Comparison of ENCODE assay signal across 8 mouse cellular contexts in genomic region chr1:43902855-43903254, GRCm38 (mm10). TPM values are rescaled to one million over a fixed set of nuclear protein-coding genes. Genes with fewer than 3 reads are reported as not detected.
DNase-seq lines count a peak whose midpoint lies in the region; ATAC-seq and TF ChIP-seq lines count a peak whose summit lies in the region.

No protein-coding gene starts in this region.

- ATAC-seq in liver, embryonic 11.5 days (replicated peaks; ENCODE audit: low FRiP score), result 0 out of 2 replicates have a peak, but pooled peaks have one; percentile 47
- ATAC-seq in megakaryocyte-erythroid progenitor cell, adult 5-6 weeks (replicated peaks; ENCODE audit: low FRiP score, low TSS enrichment, poor library complexity, severe bottlenecking), result 0 out of 2 replicates have a peak, but pooled peaks have one; percentile 30
- no peak for ATAC-seq in erythroblast, adult 5-6 weeks (replicated peaks; ENCODE audit: low FRiP score, poor library complexity, severe bottlenecking)
- ATAC-seq in neural tube, embryonic 15.5 days (ENCODE audit: low FRiP score), result no peak

- no peaks in the 10 kb centered on the region for H3K27me3 ChIP-seq in cerebellum, adult 2 months (ENCODE audit: control insufficient read depth, insufficient read depth, low read length)
- no peaks in the 10 kb centered on the region for H3K27me3 ChIP-seq in liver, embryonic 11.5 days (replicated peaks; ENCODE audit: control insufficient read depth, insufficient read depth, low read length)
- no peaks in the 10 kb centered on the region for H3K27me3 ChIP-seq in neural tube, embryonic 15.5 days (replicated peaks)

- no peaks in the 10 kb centered on the region for H3K36me3 ChIP-seq in liver, embryonic 11.5 days (ENCODE audit: control insufficient read depth, insufficient read depth, low read length)
- no peaks in the 10 kb centered on the region for H3K36me3 ChIP-seq in neural tube, embryonic 15.5 days

- no peak for DNase-seq in cerebellum, adult 2 months
- DNase-seq in cerebellum, adult 11 months, result no peak
- DNase-seq in liver, embryonic 11.5 days (ENCODE audit: low spot score), result no peak
- DNase-seq in liver, result no peak
- peak; percentile 25 for DNase-seq in brain, embryonic 14.5 days (ENCODE audit: low read depth)

- H3K4me1 ChIP-seq in cerebellum, adult 2 months (ENCODE audit: control insufficient read depth, insufficient read depth, low read length), result no peaks in the 10 kb centered on the region
- no peaks in the 10 kb centered on the region for H3K4me1 ChIP-seq in liver, embryonic 11.5 days (replicated peaks; ENCODE audit: control insufficient read depth, insufficient read depth, low read length)
- H3K4me1 ChIP-seq in neural tube, embryonic 15.5 days, result peaks cover 8% of the 10 kb centered on the region

- WGBS in cerebellum, adult 2 months, result 69% methylated on average over 4 of the region's 4 CpGs
- WGBS in liver, embryonic 11.5 days, result 56% methylated on average over 4 of the region's 4 CpGs
- WGBS in neural tube, embryonic 15.5 days, result 72% methylated on average over 4 of the region's 4 CpGs

- H3K9me3 ChIP-seq in liver, embryonic 11.5 days (ENCODE audit: control insufficient read depth, low read length), result no peaks in the 10 kb centered on the region
- no peaks in the 10 kb centered on the region for H3K9me3 ChIP-seq in neural tube, embryonic 15.5 days (replicated peaks)

- H3K4me2 ChIP-seq in liver, embryonic 11.5 days, result no peak overlapping the region
- no peak overlapping the region for H3K4me2 ChIP-seq in neural tube, embryonic 15.5 days

- H3K9ac ChIP-seq in liver, embryonic 11.5 days (ENCODE audit: low read depth, low read length), result no peak overlapping the region
- no peak overlapping the region for H3K9ac ChIP-seq in neural tube, embryonic 15.5 days (replicated peaks)

- no peak for TF ChIP-seq POLR2A in cerebellum, adult 2 months (IDR thresholded peaks at IDR 0.05; ENCODE audit: borderline replicate concordance, insufficient read depth, low read length)
- TF ChIP-seq POLR2A in brain, embryonic 14.5 days (IDR thresholded peaks at IDR 0.05; ENCODE audit: borderline replicate concordance, extremely low read depth, insufficient read depth, insufficient read length, poor library complexity, severe bottlenecking), result no peak

- H3K27ac ChIP-seq in cerebellum, adult 2 months (ENCODE audit: insufficient read depth, low read length), result no peak overlapping the region
- no peak overlapping the region for H3K27ac ChIP-seq in liver, embryonic 11.5 days (ENCODE audit: low read depth, low read length)
- H3K27ac ChIP-seq in neural tube, embryonic 15.5 days (replicated peaks), result no peak overlapping the region

- TF ChIP-seq CTCF in cerebellum, adult 2 months (IDR thresholded peaks at IDR 0.05; ENCODE audit: borderline replicate concordance, insufficient read depth, low read depth, low read length), result peak; percentile 12; the same call in 1 of the 2 replicates
- TF ChIP-seq CTCF in brain, embryonic 14.5 days (IDR thresholded peaks at IDR 0.05; ENCODE audit: borderline replicate concordance, extremely low read depth, insufficient read depth, insufficient read length), result peak; percentile 31; the same call in 1 of the 2 replicates

- H3K4me3 ChIP-seq in cerebellum, adult 2 months (replicated peaks; ENCODE audit: insufficient read depth, low read depth, low read length), result no peak overlapping the region
- H3K4me3 ChIP-seq in liver, embryonic 11.5 days (ENCODE audit: low read depth, low read length), result no peak overlapping the region
- no peak overlapping the region for H3K4me3 ChIP-seq in neural tube, embryonic 15.5 days (replicated peaks)

RNA-seq across cellular contexts. Expression of gene Tpp2, which starts 30.6 kb away (rescaled TPM):
- polyA plus RNA-seq in cerebellum, adult 2 months (2012; rRNA removed), result 28.1 and 28.6 TPM in 2 replicates
- 59.9 and 68.8 TPM in 2 replicates for polyA plus RNA-seq in liver, embryonic 11.5 days (2014; fragmentation: Nextera tagmentation; extraction: Ambion mirVana)
- polyA plus RNA-seq in brain, embryonic 14.5 days (2012; rRNA removed), result 23.4 and 31.9 TPM in 2 replicates
- 73.5 and 86.8 TPM in 2 replicates for total RNA-seq in megakaryocyte-erythroid progenitor cell, adult 5-6 weeks (2014; fragmentation: Nextera tagmentation)
- total RNA-seq in megakaryocyte-erythroid progenitor cell, adult 5-6 weeks (2017), result 127 and 129 TPM in 2 replicates
- total RNA-seq in erythroblast, adult 5-6 weeks (2015; ENCODE audit: low replicate concordance), result 31.8 and 41.3 TPM in 2 replicates
- 26.9 and 33.2 TPM in 2 replicates for total RNA-seq in erythroblast, adult 5-6 weeks (2017; ENCODE audit: low replicate concordance)
- polyA plus RNA-seq in neural tube, embryonic 15.5 days (2015; fragmentation: Nextera tagmentation; extraction: Ambion mirVana), result 60.4 and 60.6 TPM in 2 replicates

Comparison
In these comparisons a context has a peak if more than half of its experiments do, and no peak if none do; other contexts are left out.
1. ATAC-seq: peak in liver, embryonic 11.5 days (single experiment) and megakaryocyte-erythroid progenitor cell, adult 5-6 weeks (single experiment); none in erythroblast, adult 5-6 weeks (single experiment) and neural tube, embryonic 15.5 days (single experiment).